Mouse (Mus musculus): ENCODE results near the gene Sorbs1. TPM values are rescaled to one million over a fixed set of nuclear protein-coding genes. Genes with fewer than 3 reads are reported as not detected.

The Sorbs1 gene
- total and polyA plus RNA-seq, 3 experiments: 2.1 to 6.2 (median 3.6) TPM

GRCm38 (mm10) chr19:40454096-40454495, 59.5 kb downstream of the Sorbs1 start:
- Histone ChIP-seq H3K36me3 (replicated peaks in 1 of 2; ENCODE audit: control insufficient read depth in 1 of 2, insufficient read depth in 1 of 2, low read length in 1 of 2) (peaks cover 0 to 2% of the 10 kb centered on the region in 2 experiments), H3K27ac (ENCODE audit: insufficient read depth, low read depth) (no peak overlapping the region), H3K4me1 (ENCODE audit: control insufficient read depth in 1 of 2, insufficient read depth in 2 of 2) (no peaks in the 10 kb centered on the region), H3K27me3 (replicated peaks) (no peaks in the 10 kb centered on the region), H3K9ac (ENCODE audit: insufficient read depth, low read depth) (no peak overlapping the region), H3K4me3 (replicated peaks in 1 of 3; ENCODE audit: low read depth in 2 of 3, low read length in 2 of 3, poor library complexity in 1 of 3) (no peak overlapping the region), H3K79me2 (replicated peaks; ENCODE audit: control insufficient read depth, extremely low read depth, insufficient read depth, poor library complexity, severe bottlenecking) (no peaks in the 10 kb centered on the region), H3K9me3 (replicated peaks; ENCODE audit: low read length) (no peaks in the 10 kb centered on the region), H3K4me2 (ENCODE audit: insufficient read depth, low read depth, poor library complexity, severe bottlenecking) (no peak overlapping the region)
- DNase-seq (ENCODE audit: extremely low read depth): no peak
- TF ChIP-seq EP300 (IDR thresholded peaks at IDR 0.05; ENCODE audit: low read length) (no peak), POLR2A (IDR thresholded peaks at IDR 0.05; ENCODE audit: low read depth, low read length) (no peak), ZNF384 (IDR thresholded peaks at IDR 0.05; ENCODE audit: low read depth, low read length) (no peak), NELFE (IDR thresholded peaks at IDR 0.05; ENCODE audit: low read depth, low read length) (no peak), MAZ (IDR thresholded peaks at IDR 0.05; ENCODE audit: low read depth, low read length) (no peak), ZMIZ1 (IDR thresholded peaks at IDR 0.05; ENCODE audit: low read depth, low read length) (no peak), ZC3H11A (IDR thresholded peaks at IDR 0.05; ENCODE audit: low read depth, low read length) (no peak), USF1 (IDR thresholded peaks at IDR 0.05; ENCODE audit: low read depth, low read length) (no peak), MAX (IDR thresholded peaks at IDR 0.05; ENCODE audit: low read length) (no peak), IRF4 (IDR thresholded peaks at IDR 0.05; ENCODE audit: low read depth, low read length) (no peak), MEF2A (IDR thresholded peaks at IDR 0.05; ENCODE audit: borderline replicate concordance, low read depth, low read length) (no peak), E2F4 (IDR thresholded peaks at IDR 0.05; ENCODE audit: insufficient replicate concordance, low read depth, low read length) (no peak)
- in situ Hi-C loops (cut with MboI; ENCODE audit: low pct_ligation_motif_present, low pct_unique_long_range_greater_than_20kb, low sequenced_read_pairs) (no loop called here), dilution Hi-C loops (cut with MboI; ENCODE audit: extremely low pct_ligation_motif_present, extremely low pct_unique_long_range_greater_than_20kb, low sequenced_read_pairs) (no loop called here)

GRCm38 (mm10) chr19:40452201-40452600, 61.4 kb downstream of the Sorbs1 start:
- H3K27me3 ChIP-seq (replicated peaks): no peaks in the 10 kb centered on the region
- peaks cover 0 to 2% of the 10 kb centered on the region in 2 experiments for H3K36me3 ChIP-seq (replicated peaks in 1 of 2; ENCODE audit: control insufficient read depth in 1 of 2, insufficient read depth in 1 of 2, low read length in 1 of 2)
- H3K9me3 ChIP-seq (replicated peaks; ENCODE audit: low read length): no peaks in the 10 kb centered on the region
- no peak overlapping the region for H3K4me3 ChIP-seq (replicated peaks in 1 of 3; ENCODE audit: low read depth in 2 of 3, low read length in 2 of 3, poor library complexity in 1 of 3)
- no peak overlapping the region for H3K27ac ChIP-seq (ENCODE audit: insufficient read depth, low read depth)
- H3K79me2 ChIP-seq (replicated peaks; ENCODE audit: control insufficient read depth, extremely low read depth, insufficient read depth, poor library complexity, severe bottlenecking): no peaks in the 10 kb centered on the region
- no peaks in the 10 kb centered on the region for H3K4me1 ChIP-seq (ENCODE audit: control insufficient read depth in 1 of 2, insufficient read depth in 2 of 2)
- no peak for DNase-seq (ENCODE audit: extremely low read depth)
- in situ Hi-C loops (cut with MboI; ENCODE audit: low pct_ligation_motif_present, low pct_unique_long_range_greater_than_20kb, low sequenced_read_pairs) (no loop called here), dilution Hi-C loops (cut with MboI; ENCODE audit: extremely low pct_ligation_motif_present, extremely low pct_unique_long_range_greater_than_20kb, low sequenced_read_pairs) (no loop called here)
- no peak for TF ChIP-seq IRF4 (IDR thresholded peaks at IDR 0.05; ENCODE audit: low read depth, low read length)
- TF ChIP-seq HCFC1 (IDR thresholded peaks at IDR 0.05; ENCODE audit: low read depth, low read length): no peak
- no peak overlapping the region for H3K4me2 ChIP-seq (ENCODE audit: insufficient read depth, low read depth, poor library complexity, severe bottlenecking)
- no peak overlapping the region for H3K9ac ChIP-seq (ENCODE audit: insufficient read depth, low read depth)

GRCm38 (mm10) chr19:40451307-40451706, 62.3 kb downstream of the Sorbs1 start:
- DNase-seq (ENCODE audit: extremely low read depth): no peak
- in situ Hi-C loops (cut with MboI; ENCODE audit: low pct_ligation_motif_present, low pct_unique_long_range_greater_than_20kb, low sequenced_read_pairs): no loop called here
- no peaks in the 10 kb centered on the region for H3K79me2 ChIP-seq (replicated peaks; ENCODE audit: control insufficient read depth, extremely low read depth, insufficient read depth, poor library complexity, severe bottlenecking)
- H3K4me1 ChIP-seq (ENCODE audit: control insufficient read depth in 1 of 2, insufficient read depth in 2 of 2): no peaks in the 10 kb centered on the region
- no peak overlapping the region for H3K4me3 ChIP-seq (replicated peaks in 1 of 3; ENCODE audit: low read depth in 2 of 3, low read length in 2 of 3, poor library complexity in 1 of 3)
- H3K4me2 ChIP-seq (ENCODE audit: insufficient read depth, low read depth, poor library complexity, severe bottlenecking): no peak overlapping the region
- TF ChIP-seq MYC (IDR thresholded peaks at IDR 0.05; ENCODE audit: low read depth, low read length) (no peak), E2F4 (IDR thresholded peaks at IDR 0.05; ENCODE audit: insufficient replicate concordance, low read depth, low read length) (no peak), IRF4 (IDR thresholded peaks at IDR 0.05; ENCODE audit: low read depth, low read length) (no peak), SIN3A (IDR thresholded peaks at IDR 0.05; ENCODE audit: low read length) (no peak), ETS1 (conservative IDR thresholded peaks at IDR 0.05; ENCODE audit: low read depth, low read length) (no peak), MAX (IDR thresholded peaks at IDR 0.05; ENCODE audit: low read length) (no peak), POLR2AphosphoS2 (IDR thresholded peaks at IDR 0.05; ENCODE audit: low read depth, low read length) (no peak), RCOR1 (conservative IDR thresholded peaks at IDR 0.05; ENCODE audit: low read depth, low read length) (no peak), NELFE (IDR thresholded peaks at IDR 0.05; ENCODE audit: low read depth, low read length) (no peak), ZNF384 (IDR thresholded peaks at IDR 0.05; ENCODE audit: low read depth, low read length) (no peak), TCF12 (IDR thresholded peaks at IDR 0.05; ENCODE audit: low read depth, low read length) (no peak), ZMIZ1 (IDR thresholded peaks at IDR 0.05; ENCODE audit: low read depth, low read length) (no peak)
- no peak overlapping the region for H3K9ac ChIP-seq (ENCODE audit: insufficient read depth, low read depth)
- no peaks in the 10 kb centered on the region for H3K9me3 ChIP-seq (replicated peaks; ENCODE audit: low read length)
- dilution Hi-C loops (cut with MboI; ENCODE audit: extremely low pct_ligation_motif_present, extremely low pct_unique_long_range_greater_than_20kb, low sequenced_read_pairs): no loop called here
- H3K27me3 ChIP-seq (replicated peaks): no peaks in the 10 kb centered on the region
- peaks cover 0 to 2% of the 10 kb centered on the region in 2 experiments for H3K36me3 ChIP-seq (replicated peaks in 1 of 2; ENCODE audit: control insufficient read depth in 1 of 2, insufficient read depth in 1 of 2, low read length in 1 of 2)
- no peak overlapping the region for H3K27ac ChIP-seq (ENCODE audit: insufficient read depth, low read depth)

Data from CH12.LX (cell line).